Mouse (Mus musculus) embryonic facial prominence, embryonic 14.5 days (tissue): ENCODE results near the gene Tfdp1. TPM values are rescaled to one million over a fixed set of nuclear protein-coding genes. Genes with fewer than 3 reads are reported as not detected.

Experiments
- ATAC-seq: fragments of 200-750 bp; cut with Nextera tagmentation; 2 replicates; pipeline ENCODE4 v1.8.0; 2017; ENCODE audit warnings: low read depth, moderate number of reproducible peaks, moderate TSS enrichment
- DNase-seq: peaks from one replicate; pipeline ENCODE4 v3.0.0-alpha.2; 2015; ENCODE audit warnings: low spot score
- H3K27ac ChIP-seq: fragments of 300-500 bp; sonication (generic); replicated peaks from 2 replicates; pipeline ENCODE4 v1.5.1; 2014; ENCODE audit warnings: low read depth, mild to moderate bottlenecking, low read length, moderate library complexity
- H3K27me3 ChIP-seq: fragments of 300-500 bp; sonication (generic); replicated peaks from 2 replicates; pipeline ENCODE4 v1.6.1; 2014; ENCODE audit warnings: low read length; ENCODE audit not compliant: control insufficient read depth, insufficient read depth
- H3K36me3 ChIP-seq: fragments of 300-500 bp; sonication (generic); 2 replicates; pipeline ENCODE4 v1.6.1; 2014; ENCODE audit warnings: low read length, mixed read lengths; ENCODE audit not compliant: control insufficient read depth, insufficient read depth
- H3K4me1 ChIP-seq: fragments of 300-500 bp; sonication (generic); 2 replicates; pipeline ENCODE4 v1.6.1; 2014; ENCODE audit warnings: antibody characterized with exemption, low read length; ENCODE audit not compliant: control insufficient read depth, insufficient read depth
- H3K4me2 ChIP-seq: fragments of 300-500 bp; sonication (generic); 2 replicates; pipeline ENCODE4 v1.6.1; 2014; ENCODE audit warnings: low read depth, mild to moderate bottlenecking, low read length, moderate library complexity, mixed read lengths
- H3K4me3 ChIP-seq: fragments of 300-500 bp; sonication (generic); 2 replicates; pipeline ENCODE4 v1.5.1; 2014; ENCODE audit warnings: low read depth, mild to moderate bottlenecking, low read length
- H3K9ac ChIP-seq: fragments of 300-500 bp; sonication (generic); 2 replicates; pipeline ENCODE4 v1.6.1; 2014; ENCODE audit warnings: low read depth, mild to moderate bottlenecking, low read length, moderate library complexity, mixed read lengths
- H3K9me3 ChIP-seq: fragments of 300-500 bp; sonication (generic); 2 replicates; pipeline ENCODE4 v1.6.1; 2016; ENCODE audit warnings: low read length; ENCODE audit not compliant: control insufficient read depth
- WGBS: fragments of 180-500 bp; shearing (Covaris S2); extraction: QIAGEN DNeasy Blood & Tissue Kit; methylation state at CpG from one replicate; pipeline ENCODE4 v1.1.7; 2014; 5-methylcytosine and 5-hydroxymethylcytosine counted together
- polyA plus RNA-seq: library from polyadenylated mRNA; unstranded; fragments of >200 nt; fragmentation: Nextera tagmentation; extraction: Ambion mirVana; gene quantifications from 2 replicates; pipeline ENCODE4 v1.2.1, GENCODE M21; 2014

Tfdp1 gene
- polyA plus RNA-seq, 1 experiment from 2014 or later, result 150 TPM

- no peaks in the 10 kb centered on the region for H3K4me1 ChIP-seq
- no peak overlapping the region for H3K4me2 ChIP-seq
- DNase-seq (no peak), ATAC-seq (no peak)
- H3K27me3 ChIP-seq, result no peaks in the 10 kb centered on the region
- no peak overlapping the region for H3K27ac ChIP-seq
- H3K9me3 ChIP-seq, result no peaks in the 10 kb centered on the region
- 69% methylated on average over 10 of the region's 10 CpGs for WGBS
- no peaks in the 10 kb centered on the region for H3K36me3 ChIP-seq
- no peak overlapping the region for H3K4me3 ChIP-seq
- H3K9ac ChIP-seq, result no peak overlapping the region
These were observed 77.3 kb downstream of the Tfdp1 start for GRCm38 (mm10) chr8:13415879-13416278.

- DNase-seq (no peak), ATAC-seq (no peak)
- H3K27me3 ChIP-seq, result no peaks in the 10 kb centered on the region
- no peak overlapping the region for H3K9ac ChIP-seq
- H3K4me3 ChIP-seq, result no peak overlapping the region
- H3K36me3 ChIP-seq, result no peaks in the 10 kb centered on the region
- H3K4me1 ChIP-seq, result no peaks in the 10 kb centered on the region
- H3K27ac ChIP-seq, result no peak overlapping the region
- H3K9me3 ChIP-seq, result no peaks in the 10 kb centered on the region
- 76% methylated on average over 2 of the region's 2 CpGs for WGBS
- H3K4me2 ChIP-seq, result no peak overlapping the region
These were observed 80.6 kb downstream of the Tfdp1 start for GRCm38 (mm10) chr8:13419111-13419639.

GRCm38 (mm10) chr8:13420970-13421369 lies 82.4 kb downstream of the Tfdp1 start:
- no peaks in the 10 kb centered on the region for H3K27me3 ChIP-seq
- no peaks in the 10 kb centered on the region for H3K4me1 ChIP-seq
- H3K9ac ChIP-seq, result no peak overlapping the region
- H3K4me2 ChIP-seq, result no peak overlapping the region
- no peaks in the 10 kb centered on the region for H3K36me3 ChIP-seq
- H3K27ac ChIP-seq, result no peak overlapping the region
- no peak overlapping the region for H3K4me3 ChIP-seq
- ATAC-seq, result no peak
- WGBS, result 84% methylated on average over 6 of the region's 6 CpGs
- no peak for DNase-seq
- no peaks in the 10 kb centered on the region for H3K9me3 ChIP-seq

GRCm38 (mm10) chr8:13427351-13427750 lies 88.8 kb downstream of the Tfdp1 start:
- Histone ChIP-seq H3K9me3 (no peaks in the 10 kb centered on the region), H3K36me3 (no peaks in the 10 kb centered on the region), H3K27ac (no peak overlapping the region), H3K4me1 (no peaks in the 10 kb centered on the region), H3K4me3 (no peak overlapping the region), H3K4me2 (no peak overlapping the region), H3K27me3 (no peaks in the 10 kb centered on the region), H3K9ac (no peak overlapping the region)
- DNase-seq (no peak), ATAC-seq (no peak)
- 63% methylated on average over 6 of the region's 6 CpGs for WGBS

Other genes starting within 250 kb of the Tfdp1 start
- gene Pcid2, start 233.3 kb upstream of the Tfdp1 start, polyA plus RNA-seq, result 32.6 and 34.7 TPM in 2 replicates
- 115 and 117 TPM in 2 replicates for gene Cul4a, start 233.1 kb upstream of the Tfdp1 start, polyA plus RNA-seq
- 367 TPM in 2 replicates for gene Lamp1, start 179.6 kb upstream of the Tfdp1 start, polyA plus RNA-seq
- gene Grtp1, start 138.1 kb upstream of the Tfdp1 start, polyA plus RNA-seq, result 13.6 and 14.5 TPM in 2 replicates
- 13.9 and 18.1 TPM in 2 replicates for gene Adprhl1, start 84.6 kb upstream of the Tfdp1 start, polyA plus RNA-seq
- 27.5 and 28.7 TPM in 2 replicates for gene Dcun1d2, start 50.6 kb upstream of the Tfdp1 start, polyA plus RNA-seq
- gene Tmco3, start 50.6 kb upstream of the Tfdp1 start, polyA plus RNA-seq, result 44.5 and 45.4 TPM in 2 replicates
- not detected in 2 replicates for gene Atp4b, start 58.1 kb downstream of the Tfdp1 start, polyA plus RNA-seq
- not detected in 2 replicates for gene Grk1, start 66.3 kb downstream of the Tfdp1 start, polyA plus RNA-seq
- gene Tmem255b, start 96.4 kb downstream of the Tfdp1 start, polyA plus RNA-seq, result 1.2 and 1.5 TPM in 2 replicates
- 43.2 and 56.9 TPM in 2 replicates for gene Gas6, start 155.7 kb downstream of the Tfdp1 start, polyA plus RNA-seq
- not detected in 2 replicates for gene 1700029H14Rik, start 223.7 kb downstream of the Tfdp1 start, polyA plus RNA-seq